Mouse (Mus musculus) B cell, adult 2 months (primary cell): Measurements from ENCODE around the gene Hoxb2.

Source experiments
- DNase-seq, 2 experiments: peaks; one replicate each; pipeline ENCODE4 v3.0.0; 2022

Gene Hoxb2

GRCm38 (mm10) chr11:96352691-96353521, 2.6 kb downstream of the Hoxb2 start:
- DNase-seq: peak in 1 of 2 experiments; percentile 18

- DNase-seq: no peak
These were observed 3.2 kb downstream of the Hoxb2 start for GRCm38 (mm10) chr11:96353522-96353841.

GRCm38 (mm10) chr11:96353939-96354338, 3.6 kb downstream of the Hoxb2 start:
- no peak for DNase-seq

- DNase-seq: no peak
These were observed 4.1 kb downstream of the Hoxb2 start for GRCm38 (mm10) chr11:96354376-96354775.

- DNase-seq: no peak
These were observed 4.5 kb downstream of the Hoxb2 start for GRCm38 (mm10) chr11:96354801-96355311.

GRCm38 (mm10) chr11:96363807-96364206, 13.5 kb downstream of the Hoxb2 start:
- DNase-seq: no peak

- no peak for DNase-seq
These were observed 15.2 kb downstream of the Hoxb2 start, which contains the start of gene Hoxb1 for GRCm38 (mm10) chr11:96365441-96366091. Gene Hoxb1, plus strand, starts transcription at chr11:96365752.

- DNase-seq: peak in 1 of 2 experiments; percentile 11
These were observed 16.0 kb downstream of the Hoxb2 start for GRCm38 (mm10) chr11:96366092-96367041.

- no peak for DNase-seq
These were observed 16.8 kb downstream of the Hoxb2 start for GRCm38 (mm10) chr11:96367141-96367540.

GRCm38 (mm10) chr11:96368686-96369085, 18.4 kb downstream of the Hoxb2 start:
- DNase-seq: no peak

GRCm38 (mm10) chr11:96369140-96369539, 18.8 kb downstream of the Hoxb2 start:
- no peak for DNase-seq

- DNase-seq: no peak
These were observed 21.4 kb downstream of the Hoxb2 start for GRCm38 (mm10) chr11:96371726-96372125.

GRCm38 (mm10) chr11:96372519-96372918, 22.2 kb downstream of the Hoxb2 start:
- no peak for DNase-seq

GRCm38 (mm10) chr11:96374810-96375209, 24.5 kb downstream of the Hoxb2 start:
- no peak for DNase-seq

GRCm38 (mm10) chr11:96383381-96383780, 33.1 kb downstream of the Hoxb2 start:
- no peak for DNase-seq

- DNase-seq: no peak
These were observed 37.3 kb downstream of the Hoxb2 start for GRCm38 (mm10) chr11:96387635-96388034.

GRCm38 (mm10) chr11:96396772-96397626, 46.7 kb downstream of the Hoxb2 start:
- no peak for DNase-seq

- DNase-seq: no peak
These were observed 47.5 kb downstream of the Hoxb2 start for GRCm38 (mm10) chr11:96397806-96398335.

GRCm38 (mm10) chr11:96399923-96400322, 49.6 kb downstream of the Hoxb2 start:
- no peak for DNase-seq
